In genomic region chr2:119337425-119338265, GRCm38 (mm10) we compare ENCODE assay signal across 8 mouse cellular contexts. TPM values are rescaled to one million over a fixed set of nuclear protein-coding genes. Genes with fewer than 3 reads are reported as not detected.
DNase-seq lines count a peak whose midpoint lies in the region; ATAC-seq lines count a peak whose summit lies in the region.

No protein-coding gene starts in this region.

- no peaks in the 10 kb centered on the region for H3K9me3 ChIP-seq in hindbrain, embryonic 12.5 days (replicated peaks)

- peak; percentile 83 for ATAC-seq in hindbrain, embryonic 12.5 days (ENCODE audit: low FRiP score)

- H3K9ac ChIP-seq in hindbrain, embryonic 12.5 days, result peak overlapping the region; percentile 84

- H3K27ac ChIP-seq in hindbrain, embryonic 12.5 days, result peak overlapping the region; percentile 71; the same call in 1 of the 2 replicates

- DNase-seq in MEL-GATA-1-ER (ENCODE audit: extremely low read depth, low read depth), result peak; percentile 53
- DNase-seq in cerebellum, adult 9-11 months, result peak; percentile 89
- DNase-seq in frontal cortex, postnatal 10 days (ENCODE audit: low spot score in 2 of 2), result peak; percentile 64 to 76
- DNase-seq in layer of hippocampus, postnatal 25 days (ENCODE audit: extremely low spot score in 1 of 2, low spot score in 1 of 2), result peak; percentile 83 to 93
- peak; percentile 95 for DNase-seq in lung, postnatal 14 days
- peak; percentile 90 for DNase-seq in ovary, postnatal 36 days (ENCODE audit: low spot score)
- peak; percentile 83 for DNase-seq in thymus, postnatal 14 days

- peak overlapping the region; percentile 85 for H3K4me2 ChIP-seq in hindbrain, embryonic 12.5 days (replicated peaks)

- no peaks in the 10 kb centered on the region for H3K36me3 ChIP-seq in hindbrain, embryonic 12.5 days

- H3K4me1 ChIP-seq in hindbrain, embryonic 12.5 days, result peaks cover 5% of the 10 kb centered on the region; the same call in 1 of the 2 replicates

- 8% methylated on average over 60 of the region's 60 CpGs for WGBS in hindbrain, embryonic 12.5 days

- H3K27me3 ChIP-seq in hindbrain, embryonic 12.5 days, result peaks cover 20% of the 10 kb centered on the region

- H3K4me3 ChIP-seq in hindbrain, embryonic 12.5 days, result peak overlapping the region; percentile 68

RNA-seq across cellular contexts. Expression of gene Dll4, which starts 12.1 kb away (rescaled TPM):
- polyA plus RNA-seq in hindbrain, embryonic 12.5 days (2016; fragmentation: Nextera tagmentation; extraction: Ambion mirVana), result 5.6 TPM in 2 replicates
- 1 to 10 TPM; 3.0 to 5.2 TPM for total RNA-seq in layer of hippocampus, postnatal 25 days (2021)

RNA-seq across cellular contexts. Expression of gene Chac1, which starts 13.4 kb away (rescaled TPM):
- 1.9 and 2.4 TPM in 2 replicates for polyA plus RNA-seq in hindbrain, embryonic 12.5 days (2016; fragmentation: Nextera tagmentation; extraction: Ambion mirVana)
- 1 to 10 TPM; 6.4 to 7.1 TPM for total RNA-seq in layer of hippocampus, postnatal 25 days (2021)

RNA-seq across cellular contexts. Expression of gene Vps18, which starts 49.1 kb away (rescaled TPM):
- polyA plus RNA-seq in hindbrain, embryonic 12.5 days (2016; fragmentation: Nextera tagmentation; extraction: Ambion mirVana), result 28.2 and 28.3 TPM in 2 replicates
- total RNA-seq in layer of hippocampus, postnatal 25 days (2021), result 10 to 100 TPM; 37.5 to 43.9 TPM

Comparison
In these comparisons a context has a peak if more than half of its experiments do, and no peak if none do; other contexts are left out.
1. Peak in every context shown above with its lines: DNase-seq, ATAC-seq, H3K4me3 ChIP-seq and H3K27ac ChIP-seq.